Mouse (Mus musculus): ENCODE data around the gene Cdrt4. TPM values are rescaled to one million over a fixed set of nuclear protein-coding genes. Genes with fewer than 3 reads are reported as not detected.

Cdrt4 gene
- polyA plus RNA-seq, 1 experiment = 374 TPM

DNA sequence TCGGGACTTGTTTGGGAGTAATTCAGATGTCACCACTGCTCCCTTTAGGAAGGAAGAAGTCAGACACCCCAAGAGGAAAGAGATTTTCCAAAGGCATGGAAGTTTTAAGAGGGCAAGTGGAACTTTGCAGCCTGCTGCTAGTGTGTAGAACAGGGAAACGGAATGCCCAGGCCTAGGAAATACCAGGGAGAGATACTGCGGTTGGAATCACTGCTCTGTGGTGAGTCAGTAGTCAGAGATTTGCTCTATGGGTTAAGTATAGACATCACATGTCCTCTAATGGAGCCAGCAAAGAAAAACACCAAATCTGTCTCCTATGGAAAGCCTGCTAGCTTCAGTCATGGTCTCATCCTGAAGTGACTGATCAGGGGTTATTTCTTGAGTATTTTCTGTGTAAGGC lies 10.8 kb upstream of the Cdrt4 start:
- no peaks in the 10 kb centered on the region for H3K4me1 ChIP-seq (ENCODE audit: control insufficient read depth, insufficient read depth, low read length)
- no peak overlapping the region for H3K27ac ChIP-seq (ENCODE audit: control insufficient read depth, insufficient read depth, low read depth, low read length)
- H3K4me3 ChIP-seq (ENCODE audit: control insufficient read depth, low read depth, low read length) = no peak overlapping the region
- H3K36me3 ChIP-seq (ENCODE audit: control insufficient read depth, insufficient read depth, low read length) = no peaks in the 10 kb centered on the region
- H3K27me3 ChIP-seq (ENCODE audit: control insufficient read depth, insufficient read depth, low read length) = no peaks in the 10 kb centered on the region
- TF ChIP-seq POLR2A (IDR thresholded peaks at IDR 0.05; ENCODE audit: control insufficient read depth, low read depth, low read length) (no peak), CTCF (IDR thresholded peaks at IDR 0.05; ENCODE audit: control insufficient read depth, insufficient read depth, insufficient replicate concordance, low read depth, low read length) (no peak)

- Histone ChIP-seq H3K36me3 (ENCODE audit: control insufficient read depth, insufficient read depth, low read length) (no peaks in the 10 kb centered on the region), H3K27ac (ENCODE audit: control insufficient read depth, insufficient read depth, low read depth, low read length) (no peak overlapping the region), H3K27me3 (ENCODE audit: control insufficient read depth, insufficient read depth, low read length) (no peaks in the 10 kb centered on the region), H3K4me1 (ENCODE audit: control insufficient read depth, insufficient read depth, low read length) (no peaks in the 10 kb centered on the region), H3K4me3 (ENCODE audit: control insufficient read depth, low read depth, low read length) (no peak overlapping the region)
- TF ChIP-seq POLR2A (IDR thresholded peaks at IDR 0.05; ENCODE audit: control insufficient read depth, low read depth, low read length) (no peak), CTCF (IDR thresholded peaks at IDR 0.05; ENCODE audit: control insufficient read depth, insufficient read depth, insufficient replicate concordance, low read depth, low read length) (no peak)
Observed at GRCm38 (mm10) chr11:62943538-62943937, 7.5 kb upstream of the Cdrt4 start.

DNA sequence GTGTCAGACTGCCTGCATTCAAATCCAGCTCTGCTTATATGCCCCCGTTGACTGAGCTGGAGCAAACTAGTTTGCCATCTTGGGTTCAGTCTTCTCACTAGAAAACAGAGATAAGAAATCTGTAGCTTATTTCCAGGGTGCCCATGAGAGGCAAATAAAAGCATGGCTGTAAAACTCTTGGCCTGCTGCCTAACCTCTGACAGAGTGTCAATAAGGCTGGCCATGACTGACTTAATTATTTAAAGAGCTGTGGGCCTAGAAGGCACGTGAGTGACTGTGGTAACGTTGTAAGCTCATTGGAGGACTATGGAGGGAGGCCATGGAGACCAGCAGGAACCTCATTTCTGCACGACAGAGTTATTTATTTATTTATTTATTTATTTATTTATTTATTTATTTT lies 5.5 kb upstream of the Cdrt4 start:
- Histone ChIP-seq H3K27me3 (ENCODE audit: control insufficient read depth, insufficient read depth, low read length) (no peaks in the 10 kb centered on the region), H3K36me3 (ENCODE audit: control insufficient read depth, insufficient read depth, low read length) (no peaks in the 10 kb centered on the region), H3K27ac (ENCODE audit: control insufficient read depth, insufficient read depth, low read depth, low read length) (no peak overlapping the region), H3K4me3 (ENCODE audit: control insufficient read depth, low read depth, low read length) (no peak overlapping the region), H3K4me1 (ENCODE audit: control insufficient read depth, insufficient read depth, low read length) (no peaks in the 10 kb centered on the region)
- TF ChIP-seq CTCF (IDR thresholded peaks at IDR 0.05; ENCODE audit: control insufficient read depth, insufficient read depth, insufficient replicate concordance, low read depth, low read length) = no peak

- TF ChIP-seq CTCF (IDR thresholded peaks at IDR 0.05; ENCODE audit: control insufficient read depth, insufficient read depth, insufficient replicate concordance, low read depth, low read length) (no peak), POLR2A (IDR thresholded peaks at IDR 0.05; ENCODE audit: control insufficient read depth, low read depth, low read length) (no peak)
- no peak overlapping the region for H3K27ac ChIP-seq (ENCODE audit: control insufficient read depth, insufficient read depth, low read depth, low read length)
- H3K27me3 ChIP-seq (ENCODE audit: control insufficient read depth, insufficient read depth, low read length) = no peaks in the 10 kb centered on the region
Observed at GRCm38 (mm10) chr11:62949548-62949947, 1.4 kb upstream of the Cdrt4 start.

DNA sequence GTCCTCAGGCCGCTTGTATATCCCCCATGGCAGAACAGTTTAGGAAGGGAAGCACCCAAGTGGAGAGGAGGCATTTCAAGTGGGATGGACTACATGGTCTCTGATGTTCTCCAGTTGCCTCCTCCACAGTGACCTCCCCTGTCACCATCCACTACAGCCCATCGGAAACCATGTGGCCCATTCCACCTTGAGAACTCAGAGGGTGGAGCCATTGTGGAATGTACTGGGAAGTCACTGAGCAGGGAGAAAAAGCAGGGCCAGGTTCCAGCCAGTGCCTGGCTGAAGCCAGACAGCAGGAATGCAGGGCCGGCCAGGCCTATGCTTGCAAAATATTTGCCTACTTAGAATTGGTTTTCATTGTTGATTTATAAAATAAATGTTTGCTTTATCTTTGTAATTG lies 3.8 kb downstream of the Cdrt4 start:
- Histone ChIP-seq H3K27ac (ENCODE audit: control insufficient read depth, insufficient read depth, low read depth, low read length) (no peak overlapping the region), H3K4me1 (ENCODE audit: control insufficient read depth, insufficient read depth, low read length) (no peaks in the 10 kb centered on the region), H3K4me3 (ENCODE audit: control insufficient read depth, low read depth, low read length) (no peak overlapping the region), H3K27me3 (ENCODE audit: control insufficient read depth, insufficient read depth, low read length) (no peaks in the 10 kb centered on the region), H3K36me3 (ENCODE audit: control insufficient read depth, insufficient read depth, low read length) (no peaks in the 10 kb centered on the region)
- TF ChIP-seq POLR2A (IDR thresholded peaks at IDR 0.05; ENCODE audit: control insufficient read depth, low read depth, low read length) = no peak
- no peak for TF ChIP-seq CTCF (IDR thresholded peaks at IDR 0.05; ENCODE audit: control insufficient read depth, insufficient read depth, insufficient replicate concordance, low read depth, low read length)

More at GRCm38 (mm10) chr11:62949548-62949947, 1.4 kb upstream of the Cdrt4 start:
- Histone ChIP-seq H3K4me3 (ENCODE audit: control insufficient read depth, low read depth, low read length) (peak overlapping the region; percentile 77), H3K4me1 (ENCODE audit: control insufficient read depth, insufficient read depth, low read length) (no peaks in the 10 kb centered on the region), H3K36me3 (ENCODE audit: control insufficient read depth, insufficient read depth, low read length) (no peaks in the 10 kb centered on the region)

- no peaks in the 10 kb centered on the region for H3K36me3 ChIP-seq (ENCODE audit: control insufficient read depth, insufficient read depth, low read length)
- TF ChIP-seq CTCF (IDR thresholded peaks at IDR 0.05; ENCODE audit: control insufficient read depth, insufficient read depth, insufficient replicate concordance, low read depth, low read length) (no peak), POLR2A (IDR thresholded peaks at IDR 0.05; ENCODE audit: control insufficient read depth, low read depth, low read length) (no peak)
- no peak overlapping the region for H3K4me3 ChIP-seq (ENCODE audit: control insufficient read depth, low read depth, low read length)
- no peak overlapping the region for H3K27ac ChIP-seq (ENCODE audit: control insufficient read depth, insufficient read depth, low read depth, low read length)
- H3K27me3 ChIP-seq (ENCODE audit: control insufficient read depth, insufficient read depth, low read length) = no peaks in the 10 kb centered on the region
- H3K4me1 ChIP-seq (ENCODE audit: control insufficient read depth, insufficient read depth, low read length) = no peaks in the 10 kb centered on the region
Observed at GRCm38 (mm10) chr11:62955186-62955585, 4.2 kb downstream of the Cdrt4 start.

GRCm38 (mm10) chr11:62955776-62956175 lies 4.8 kb downstream of the Cdrt4 start:
- TF ChIP-seq POLR2A (IDR thresholded peaks at IDR 0.05; ENCODE audit: control insufficient read depth, low read depth, low read length) = no peak
- TF ChIP-seq CTCF (IDR thresholded peaks at IDR 0.05; ENCODE audit: control insufficient read depth, insufficient read depth, insufficient replicate concordance, low read depth, low read length) = no peak
- Histone ChIP-seq H3K27ac (ENCODE audit: control insufficient read depth, insufficient read depth, low read depth, low read length) (no peak overlapping the region), H3K27me3 (ENCODE audit: control insufficient read depth, insufficient read depth, low read length) (no peaks in the 10 kb centered on the region), H3K4me3 (ENCODE audit: control insufficient read depth, low read depth, low read length) (no peak overlapping the region), H3K4me1 (ENCODE audit: control insufficient read depth, insufficient read depth, low read length) (no peaks in the 10 kb centered on the region), H3K36me3 (ENCODE audit: control insufficient read depth, insufficient read depth, low read length) (no peaks in the 10 kb centered on the region)

- Histone ChIP-seq H3K27ac (ENCODE audit: control insufficient read depth, insufficient read depth, low read depth, low read length) (no peak overlapping the region), H3K4me3 (ENCODE audit: control insufficient read depth, low read depth, low read length) (no peak overlapping the region), H3K27me3 (ENCODE audit: control insufficient read depth, insufficient read depth, low read length) (no peaks in the 10 kb centered on the region), H3K4me1 (ENCODE audit: control insufficient read depth, insufficient read depth, low read length) (no peaks in the 10 kb centered on the region), H3K36me3 (ENCODE audit: control insufficient read depth, insufficient read depth, low read length) (no peaks in the 10 kb centered on the region)
- TF ChIP-seq CTCF (IDR thresholded peaks at IDR 0.05; ENCODE audit: control insufficient read depth, insufficient read depth, insufficient replicate concordance, low read depth, low read length) (no peak), POLR2A (IDR thresholded peaks at IDR 0.05; ENCODE audit: control insufficient read depth, low read depth, low read length) (no peak)
Observed at GRCm38 (mm10) chr11:62957626-62958180, 6.7 kb downstream of the Cdrt4 start.

Measured in testis, adult 2 months (tissue).